Mouse (Mus musculus): ENCODE data around the gene Vegfa.

- TF ChIP-seq CTCF (IDR thresholded peaks at IDR 0.05; ENCODE audit: extremely low read depth, insufficient read depth, insufficient read length, insufficient replicate concordance) (no peak), POLR2A (IDR thresholded peaks at IDR 0.05; ENCODE audit: low read depth, low read length) (no peak)
Measured at GRCm38 (mm10) chr17:46044953-46045352, 12.8 kb upstream of the Vegfa start.

All from spleen, adult 2 months (tissue).